Mouse (Mus musculus): ENCODE measurements around the gene Cdk15. TPM values are rescaled to one million over a fixed set of nuclear protein-coding genes. Genes with fewer than 3 reads are reported as not detected.
A peak's percentile ranks its signal among the peaks of the same experiment; 100 is the strongest.

The Cdk15 gene
- total and polyA plus RNA-seq, 2 experiments from 2014 or later: 1.1 to 2.1 TPM

DNA sequence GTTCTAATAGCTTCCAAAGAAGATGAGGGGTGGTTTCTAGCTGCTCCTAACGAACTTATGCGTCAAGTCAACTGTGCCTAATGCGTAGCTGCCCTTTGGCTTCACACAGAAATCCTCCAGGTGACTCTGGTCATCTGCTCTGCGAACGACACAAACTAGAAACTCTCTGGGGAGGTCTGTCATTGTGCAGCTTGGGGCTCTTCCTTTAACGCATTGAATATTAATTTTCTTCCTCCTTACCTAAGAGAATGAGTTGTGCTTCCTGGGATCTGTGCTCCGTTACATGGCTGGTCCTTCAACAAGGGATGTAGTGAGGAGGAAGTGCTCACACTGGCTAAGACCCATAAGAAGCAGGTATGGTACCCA lies 112.6 kb downstream of the Cdk15 start:
- Histone ChIP-seq H3K27ac (ENCODE audit: low read depth, low read length) (no peak overlapping the region), H3K27me3 (ENCODE audit: insufficient read depth, low read length) (no peaks in the 10 kb centered on the region), H3K9ac (replicated peaks; ENCODE audit: low read length, poor library complexity, severe bottlenecking) (no peak overlapping the region), H3K9me3 (ENCODE audit: low read length) (no peaks in the 10 kb centered on the region), H3K36me3 (ENCODE audit: insufficient read depth, low read length) (no peaks in the 10 kb centered on the region), H3K4me3 (ENCODE audit: low read depth, low read length) (no peak overlapping the region), H3K4me2 (ENCODE audit: low read depth, low read length, poor library complexity, severe bottlenecking) (no peak overlapping the region), H3K4me1 (ENCODE audit: insufficient read depth, low read length) (no peaks in the 10 kb centered on the region)
- ATAC-seq (ENCODE audit: low FRiP score) (no peak), DNase-seq (ENCODE audit: low spot score) (no peak)
- WGBS: 71% methylated on average over 7 of the region's 7 CpGs
- no peak for TF ChIP-seq CTCF (IDR thresholded peaks at IDR 0.05)

DNA sequence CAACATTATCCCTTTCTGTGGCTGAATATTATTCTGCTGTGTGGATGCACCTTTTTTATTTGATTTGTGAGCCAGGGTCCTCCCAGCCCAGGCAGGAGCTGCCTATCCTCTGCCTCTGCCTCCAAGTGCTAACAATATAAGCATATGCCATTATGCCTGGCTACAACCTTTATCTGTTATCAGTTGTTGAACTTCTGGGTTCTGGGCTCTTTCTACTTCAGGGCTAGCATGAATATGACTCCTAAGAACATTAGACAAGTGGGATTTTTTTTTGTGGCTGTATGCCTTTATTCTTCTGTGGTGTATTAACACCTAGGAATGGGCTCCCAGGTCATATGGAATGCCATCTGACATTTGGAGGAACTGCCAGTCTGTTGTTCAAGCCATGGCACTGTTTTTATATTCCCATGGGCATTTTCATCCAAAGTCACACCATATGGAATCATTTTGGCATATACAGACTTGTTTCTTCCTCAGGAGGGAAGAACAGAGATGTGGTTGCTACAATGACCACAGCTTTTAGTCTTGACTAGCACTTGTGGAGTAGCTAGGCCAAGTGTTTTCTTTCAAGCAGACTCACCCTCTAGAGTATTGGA lies 113.7 kb downstream of the Cdk15 start:
- TF ChIP-seq CTCF (IDR thresholded peaks at IDR 0.05): no peak
- Histone ChIP-seq H3K36me3 (ENCODE audit: insufficient read depth, low read length) (no peaks in the 10 kb centered on the region), H3K4me2 (ENCODE audit: low read depth, low read length, poor library complexity, severe bottlenecking) (no peak overlapping the region), H3K9me3 (ENCODE audit: low read length) (no peaks in the 10 kb centered on the region), H3K27me3 (ENCODE audit: insufficient read depth, low read length) (no peaks in the 10 kb centered on the region), H3K4me3 (ENCODE audit: low read depth, low read length) (no peak overlapping the region), H3K27ac (ENCODE audit: low read depth, low read length) (no peak overlapping the region), H3K9ac (replicated peaks; ENCODE audit: low read length, poor library complexity, severe bottlenecking) (no peak overlapping the region), H3K4me1 (ENCODE audit: insufficient read depth, low read length) (no peaks in the 10 kb centered on the region)
- DNase-seq (ENCODE audit: low spot score): no peak
- ATAC-seq (ENCODE audit: low FRiP score): no peak

DNA sequence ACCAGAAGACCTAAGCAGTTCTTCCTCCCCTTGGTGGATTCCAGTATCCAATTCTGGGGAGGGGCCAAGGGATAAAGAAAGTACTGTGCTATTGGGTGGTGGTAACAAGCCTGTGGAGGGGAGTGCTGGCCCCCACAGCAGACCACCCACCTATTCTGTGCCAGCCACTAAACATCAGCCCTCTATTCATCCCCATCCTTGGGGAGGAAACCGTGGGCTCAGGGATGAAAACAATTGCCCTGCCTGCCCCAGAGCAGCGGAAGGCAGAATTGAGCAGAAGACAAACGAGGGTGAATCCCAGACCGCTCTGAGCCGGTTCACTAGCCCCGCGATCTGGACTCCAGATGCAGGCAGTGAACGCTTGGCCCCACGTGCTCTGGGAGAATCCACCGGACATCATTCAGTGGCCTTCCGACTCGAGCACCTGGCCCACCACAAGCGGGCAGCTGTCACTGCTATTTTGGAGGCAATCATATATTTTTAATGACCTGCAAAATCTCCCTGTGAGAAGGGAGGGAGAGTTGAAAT lies 119.4 kb downstream of the Cdk15 start:
- no peak for TF ChIP-seq CTCF (IDR thresholded peaks at IDR 0.05)
- Histone ChIP-seq H3K27ac (ENCODE audit: low read depth, low read length) (no peak overlapping the region), H3K4me1 (ENCODE audit: insufficient read depth, low read length) (no peaks in the 10 kb centered on the region; the same call in 1 of the 2 replicates), H3K9ac (replicated peaks; ENCODE audit: low read length, poor library complexity, severe bottlenecking) (no peak overlapping the region), H3K9me3 (ENCODE audit: low read length) (no peaks in the 10 kb centered on the region), H3K27me3 (ENCODE audit: insufficient read depth, low read length) (no peaks in the 10 kb centered on the region), H3K4me2 (ENCODE audit: low read depth, low read length, poor library complexity, severe bottlenecking) (no peak overlapping the region), H3K36me3 (ENCODE audit: insufficient read depth, low read length) (no peaks in the 10 kb centered on the region), H3K4me3 (ENCODE audit: low read depth, low read length) (no peak overlapping the region)
- peak; percentile 69 for DNase-seq (ENCODE audit: low spot score)
- 6% methylated on average over 13 of the region's 13 CpGs for WGBS
- no peak for ATAC-seq (ENCODE audit: low FRiP score)

DNA sequence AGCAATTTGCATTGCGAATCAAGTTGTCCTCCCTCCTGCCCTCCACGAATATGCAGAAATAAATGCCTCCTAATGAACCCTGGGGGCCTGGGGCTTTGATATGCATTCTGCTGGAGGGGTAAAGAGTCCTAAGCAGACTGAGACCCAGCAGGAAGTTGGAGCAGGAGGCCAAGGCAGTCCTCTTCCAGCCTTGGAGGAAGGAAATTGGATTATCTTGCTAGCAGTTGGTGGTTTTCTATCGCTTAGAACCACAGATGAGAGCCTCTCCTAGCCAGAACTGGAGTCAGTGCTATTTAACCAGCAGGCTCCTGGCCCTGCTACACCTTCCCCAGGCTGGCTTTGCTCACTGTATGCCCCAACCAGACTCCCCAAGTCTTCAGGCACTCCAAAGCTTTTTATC lies 119.9 kb downstream of the Cdk15 start:
- H3K4me2 ChIP-seq (ENCODE audit: low read depth, low read length, poor library complexity, severe bottlenecking): no peak overlapping the region
- ATAC-seq (ENCODE audit: low FRiP score): no peak
- no peaks in the 10 kb centered on the region for H3K9me3 ChIP-seq (ENCODE audit: low read length)
- no peak overlapping the region for H3K9ac ChIP-seq (replicated peaks; ENCODE audit: low read length, poor library complexity, severe bottlenecking)
- H3K27ac ChIP-seq (ENCODE audit: low read depth, low read length): no peak overlapping the region
- WGBS: 4% methylated on average over 3 of the region's 3 CpGs
- no peaks in the 10 kb centered on the region for H3K36me3 ChIP-seq (ENCODE audit: insufficient read depth, low read length)
- no peaks in the 10 kb centered on the region; the same call in 1 of the 2 replicates for H3K4me1 ChIP-seq (ENCODE audit: insufficient read depth, low read length)
- peak; percentile 83 for DNase-seq (ENCODE audit: low spot score)
- H3K4me3 ChIP-seq (ENCODE audit: low read depth, low read length): no peak overlapping the region
- no peak for TF ChIP-seq CTCF (IDR thresholded peaks at IDR 0.05)
- H3K27me3 ChIP-seq (ENCODE audit: insufficient read depth, low read length): no peaks in the 10 kb centered on the region

DNA sequence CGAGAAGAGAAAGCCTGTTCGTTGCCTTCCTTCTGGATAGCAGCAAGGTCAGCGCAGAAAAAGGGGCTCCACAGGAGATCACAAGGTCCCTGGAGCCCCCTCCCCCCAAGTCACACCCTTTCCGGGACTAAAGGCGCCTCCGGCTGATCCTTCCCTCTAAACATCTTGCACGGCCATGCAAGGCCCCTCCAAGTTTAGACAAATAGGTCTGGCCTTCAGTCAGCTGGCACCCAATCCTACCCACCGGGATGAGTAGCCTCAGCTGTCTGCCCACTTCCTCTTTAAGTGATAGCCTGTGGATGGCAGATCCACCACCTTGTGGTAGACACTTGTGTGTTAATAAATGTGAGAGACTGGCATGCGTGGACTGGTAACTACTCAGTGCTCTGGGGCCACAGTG lies 120.6 kb downstream of the Cdk15 start:
- Histone ChIP-seq H3K27ac (ENCODE audit: low read depth, low read length) (no peak overlapping the region), H3K9me3 (ENCODE audit: low read length) (no peaks in the 10 kb centered on the region), H3K4me1 (ENCODE audit: insufficient read depth, low read length) (no peaks in the 10 kb centered on the region; the same call in 1 of the 2 replicates), H3K4me2 (ENCODE audit: low read depth, low read length, poor library complexity, severe bottlenecking) (no peak overlapping the region), H3K9ac (replicated peaks; ENCODE audit: low read length, poor library complexity, severe bottlenecking) (no peak overlapping the region), H3K4me3 (ENCODE audit: low read depth, low read length) (no peak overlapping the region), H3K36me3 (ENCODE audit: insufficient read depth, low read length) (no peaks in the 10 kb centered on the region), H3K27me3 (ENCODE audit: insufficient read depth, low read length) (no peaks in the 10 kb centered on the region)
- ATAC-seq (ENCODE audit: low FRiP score) (no peak), DNase-seq (ENCODE audit: low spot score) (no peak)
- 79% methylated on average over 9 of the region's 9 CpGs for WGBS
- no peak for TF ChIP-seq CTCF (IDR thresholded peaks at IDR 0.05)

DNA sequence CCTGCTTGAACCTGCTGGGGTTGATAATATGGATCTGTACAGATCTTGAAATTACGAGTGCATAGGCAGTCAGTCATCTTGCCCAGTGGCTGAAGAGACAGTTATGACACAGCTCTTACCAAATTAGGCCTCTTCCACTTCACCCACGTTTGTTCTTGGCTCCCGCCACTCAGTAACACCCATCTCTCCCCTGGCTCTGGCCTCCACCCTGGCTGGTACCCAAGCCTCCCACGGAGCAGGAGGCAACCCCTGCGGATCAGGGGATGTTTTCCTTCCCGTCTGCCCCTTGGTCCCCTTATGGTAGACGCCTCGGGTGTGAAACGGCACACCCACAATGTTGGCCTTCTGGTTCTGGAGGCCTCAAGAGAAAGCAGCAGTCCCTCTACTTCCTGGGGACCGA lies 124.2 kb downstream of the Cdk15 start:
- H3K9me3 ChIP-seq (ENCODE audit: low read length): no peaks in the 10 kb centered on the region
- H3K27ac ChIP-seq (ENCODE audit: low read depth, low read length): no peak overlapping the region
- ATAC-seq (ENCODE audit: low FRiP score) (no peak), DNase-seq (ENCODE audit: low spot score) (no peak)
- H3K27me3 ChIP-seq (ENCODE audit: insufficient read depth, low read length): no peaks in the 10 kb centered on the region
- no peak overlapping the region for H3K4me3 ChIP-seq (ENCODE audit: low read depth, low read length)
- WGBS: 75% methylated on average over 10 of the region's 10 CpGs
- no peak for TF ChIP-seq CTCF (IDR thresholded peaks at IDR 0.05)
- H3K4me2 ChIP-seq (ENCODE audit: low read depth, low read length, poor library complexity, severe bottlenecking): no peak overlapping the region
- H3K4me1 ChIP-seq (ENCODE audit: insufficient read depth, low read length): no peaks in the 10 kb centered on the region; the same call in 1 of the 2 replicates
- no peak overlapping the region for H3K9ac ChIP-seq (replicated peaks; ENCODE audit: low read length, poor library complexity, severe bottlenecking)
- H3K36me3 ChIP-seq (ENCODE audit: insufficient read depth, low read length): no peaks in the 10 kb centered on the region
